Mouse (Mus musculus) right cerebral cortex, postnatal 36 days (tissue): ENCODE data around the gene Ren1.

Source experiments
- DNase-seq, 2 experiments: peaks; one replicate each; pipeline ENCODE4 v3.0.0; 2022; ENCODE audit warnings: low spot score in 2 of 2, mixed read lengths in 1 of 2

The Ren1 gene

DNA sequence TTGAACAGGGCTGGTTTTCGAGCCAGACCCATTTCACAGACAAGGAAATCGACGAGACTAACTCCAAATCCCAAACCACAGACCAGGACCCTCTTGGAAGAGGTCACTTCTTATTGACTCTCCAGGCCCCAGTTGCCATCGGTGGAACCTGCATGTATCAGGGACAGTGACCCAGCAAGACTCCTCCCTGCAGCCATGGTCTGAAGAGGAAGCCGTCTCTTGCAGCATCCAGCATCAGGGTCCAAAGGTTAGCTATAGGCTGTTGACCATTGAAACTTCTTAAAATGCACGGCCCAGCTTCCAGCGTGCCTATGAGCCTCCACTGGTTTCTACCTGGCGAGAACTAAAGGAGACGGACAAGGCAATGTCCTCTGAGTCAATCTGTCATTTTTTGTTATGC, 59.5 kb downstream of the Ren1 start:
- no peak for DNase-seq
